Mouse (Mus musculus) right cerebral cortex, postnatal 14 days (tissue): ENCODE results near the gene Mvb12b.

ENCODE experiments used
- DNase-seq: peaks from one replicate; pipeline ENCODE4 v3.0.0; 2022

Mvb12b gene

GRCm38 (mm10) chr2:33717821-33718351, 169.9 kb downstream of the Mvb12b start:
- DNase-seq: no peak

- no peak for DNase-seq
Measured at GRCm38 (mm10) chr2:33717378-33717777, 170.4 kb downstream of the Mvb12b start.

GRCm38 (mm10) chr2:33716878-33717277, 170.9 kb downstream of the Mvb12b start:
- DNase-seq: no peak

- no peak for DNase-seq
Measured at GRCm38 (mm10) chr2:33714932-33715331, 172.8 kb downstream of the Mvb12b start.

- DNase-seq: no peak
Measured at GRCm38 (mm10) chr2:33713580-33714260, 174.0 kb downstream of the Mvb12b start.

GRCm38 (mm10) chr2:33712811-33713210, 174.9 kb downstream of the Mvb12b start:
- DNase-seq: no peak

GRCm38 (mm10) chr2:33708831-33709230, 178.9 kb downstream of the Mvb12b start:
- DNase-seq: no peak

GRCm38 (mm10) chr2:33708096-33708495, 179.7 kb downstream of the Mvb12b start:
- no peak for DNase-seq

- no peak for DNase-seq
Measured at GRCm38 (mm10) chr2:33706403-33706802, 181.3 kb downstream of the Mvb12b start.

- no peak for DNase-seq
Measured at GRCm38 (mm10) chr2:33705687-33706320, 181.9 kb downstream of the Mvb12b start.

- DNase-seq: no peak
Measured at GRCm38 (mm10) chr2:33703286-33703685, 184.5 kb downstream of the Mvb12b start.

GRCm38 (mm10) chr2:33702705-33703104, 185.0 kb downstream of the Mvb12b start:
- DNase-seq: no peak

- no peak for DNase-seq
Measured at GRCm38 (mm10) chr2:33701446-33701815, 186.3 kb downstream of the Mvb12b start.

GRCm38 (mm10) chr2:33700581-33701445, 186.9 kb downstream of the Mvb12b start:
- no peak for DNase-seq

- no peak for DNase-seq
Measured at GRCm38 (mm10) chr2:33698898-33699297, 188.8 kb downstream of the Mvb12b start.

- no peak for DNase-seq
Measured at GRCm38 (mm10) chr2:33696428-33696827, 191.3 kb downstream of the Mvb12b start.

- DNase-seq: no peak
Measured at GRCm38 (mm10) chr2:33693931-33694330, 193.8 kb downstream of the Mvb12b start.

GRCm38 (mm10) chr2:33689880-33690462, 197.8 kb downstream of the Mvb12b start:
- DNase-seq: peak; percentile 53

- no peak for DNase-seq
Measured at GRCm38 (mm10) chr2:33689155-33689879, 198.4 kb downstream of the Mvb12b start.

GRCm38 (mm10) chr2:33683594-33683993, 204.2 kb downstream of the Mvb12b start:
- no peak for DNase-seq

GRCm38 (mm10) chr2:33683095-33683494, 204.7 kb downstream of the Mvb12b start:
- no peak for DNase-seq

- peak; percentile 68 for DNase-seq
Measured at GRCm38 (mm10) chr2:33682219-33682618, 205.5 kb downstream of the Mvb12b start.
